Mouse (Mus musculus): Measurements from ENCODE around the gene Dmac2.

DNA sequence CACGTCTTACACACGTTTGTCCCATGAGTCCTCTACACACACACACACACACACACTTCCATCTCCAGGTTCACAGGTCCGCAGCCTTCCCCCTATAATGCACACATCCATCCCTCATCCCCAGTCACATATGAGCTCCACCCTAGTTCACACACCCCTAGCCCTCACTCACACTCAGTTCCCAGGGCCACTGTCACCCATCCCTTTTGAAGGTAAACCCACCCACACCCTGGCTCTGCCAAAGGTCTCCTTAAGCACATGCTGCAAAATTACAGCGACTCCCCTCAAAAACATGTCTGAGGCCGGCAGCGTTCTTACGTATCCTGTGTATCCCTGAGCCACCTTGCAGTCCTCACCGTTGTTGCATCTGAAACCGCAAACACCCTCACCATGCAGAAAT, 55.1 kb downstream of the Dmac2 start:
- TF ChIP-seq CTCF (IDR thresholded peaks at IDR 0.05; ENCODE audit: control insufficient read depth, insufficient read depth, insufficient read length), result no peak
- TF ChIP-seq CEBPB (IDR thresholded peaks at IDR 0.05; ENCODE audit: low read depth), result no peak
- TF ChIP-seq FOSL1 (IDR thresholded peaks at IDR 0.05; ENCODE audit: insufficient read depth, low read length, poor library complexity, severe bottlenecking), result no peak
